Mouse (Mus musculus): ENCODE measurements at regions not wholly inside any gene's neighbourhood (a gene's known extent, or its start where the extent isn't known, plus 50 kb on each side); places are given as distances from the start of the nearest gene placed in this dataset.

DNA sequence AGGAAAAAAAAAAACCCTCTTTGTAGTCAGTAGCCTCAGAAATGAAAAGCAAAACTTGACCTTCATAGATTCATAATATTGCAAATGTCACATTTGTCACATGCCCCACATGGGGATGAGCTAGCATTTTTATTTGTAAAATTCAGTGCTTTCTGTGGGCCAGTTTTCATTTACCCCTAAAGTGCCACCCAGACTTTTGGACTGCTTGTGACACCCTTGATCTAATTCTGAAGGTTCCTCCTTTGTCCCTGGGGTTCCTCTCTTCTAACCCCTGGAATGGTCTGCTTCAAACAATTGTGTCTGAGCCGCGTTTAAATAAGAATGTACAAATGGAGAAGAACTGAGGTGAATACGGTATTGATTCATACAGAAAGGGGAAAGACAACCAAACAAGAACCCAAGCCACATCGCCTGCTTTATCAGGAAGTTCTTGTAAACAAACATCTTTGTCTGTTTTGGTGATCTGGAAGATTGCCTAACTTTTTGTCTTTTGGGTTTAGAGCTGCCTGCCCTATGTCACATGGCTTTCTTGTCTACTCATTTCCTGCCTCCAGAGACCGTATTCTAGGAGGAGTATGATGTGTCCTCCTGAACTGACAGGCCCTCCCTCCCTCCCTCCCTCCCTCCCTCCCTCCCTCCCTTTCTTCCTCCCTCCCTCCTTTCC lies 203.1 kb upstream of the Gm9833 start:
- TF ChIP-seq POLR2A (IDR thresholded peaks at IDR 0.05; ENCODE audit: borderline replicate concordance, extremely low read depth, insufficient read depth, insufficient read length, poor library complexity, severe bottlenecking) (no peak), CTCF (IDR thresholded peaks at IDR 0.05; ENCODE audit: borderline replicate concordance, extremely low read depth, insufficient read depth, insufficient read length) (no peak)
